Mouse (Mus musculus) ES-Bruce4 (cell line): ENCODE data around the gene Gm10271.

Experiments
- EP300 ChIP-seq: IDR thresholded peaks from 2 replicates; pipeline ENCODE4 v1.6.1; 2011; ENCODE audit warnings: low read depth, low read length; ENCODE audit not compliant: insufficient read depth
- POLR2A ChIP-seq: IDR thresholded peaks from one replicate; pipeline ENCODE4 v1.8.1; 2011; ENCODE audit warnings: low read length; ENCODE audit not compliant: insufficient read depth

DNA sequence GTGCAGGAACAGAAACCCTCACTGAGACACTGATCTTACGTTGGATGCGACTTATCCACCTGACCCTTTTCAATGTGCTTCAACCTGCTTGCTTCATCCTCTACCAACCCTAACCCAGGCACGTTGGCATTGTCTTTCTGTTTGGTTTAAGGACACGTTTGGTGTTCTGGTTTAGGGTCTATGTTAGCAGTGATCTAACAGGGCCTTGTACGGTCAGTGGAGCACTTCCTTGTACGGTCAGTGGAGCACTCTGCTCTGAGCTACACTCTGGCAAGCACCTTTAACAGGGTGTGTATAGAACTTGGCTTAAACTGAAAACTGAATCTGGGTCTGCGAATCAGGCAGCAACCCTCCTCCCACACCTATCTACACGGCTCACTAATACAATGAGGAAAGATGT lies 57.1 kb downstream of the Gm10271 start:
- TF ChIP-seq EP300: no peak
- TF ChIP-seq POLR2A: no peak
